Mouse (Mus musculus): ENCODE measurements around the gene Dctn2. TPM values are rescaled to one million over a fixed set of nuclear protein-coding genes. Genes with fewer than 3 reads are reported as not detected.

Gene Dctn2
- polyA plus RNA-seq, 1 experiment from 2014 or later: 157 TPM

DNA sequence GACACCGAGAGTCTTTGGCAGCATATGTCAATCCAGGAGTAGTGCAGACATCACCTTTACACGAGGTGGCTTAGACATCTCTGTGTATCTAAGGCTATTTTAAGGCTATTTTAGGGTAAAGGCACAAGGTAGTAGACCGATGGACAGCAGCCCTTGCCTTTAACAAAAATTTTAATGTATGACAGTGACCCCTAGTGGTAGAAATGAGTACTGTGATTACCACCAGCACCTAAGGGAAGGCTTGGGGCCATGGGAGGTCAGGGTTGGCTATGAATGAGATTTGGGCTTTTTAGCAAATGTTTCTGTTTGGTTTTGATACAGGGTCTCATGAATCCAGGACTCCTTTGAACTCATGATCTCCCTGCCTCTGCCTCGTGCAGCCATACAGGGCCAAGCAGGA lies 37.3 kb upstream of the Dctn2 start:
- Histone ChIP-seq H3K36me3 (ENCODE audit: control insufficient read depth, insufficient read depth, low read length) (no peaks in the 10 kb centered on the region), H3K4me2 (ENCODE audit: low read length) (no peak overlapping the region), H3K9ac (ENCODE audit: low read length) (no peak overlapping the region), H3K27ac (ENCODE audit: low read depth) (no peak overlapping the region), H3K4me1 (replicated peaks; ENCODE audit: control insufficient read depth, insufficient read depth, low read length) (0 out of 2 replicates have a peak, but pooled peaks cover 3% of the 10 kb centered on the region), H3K27me3 (replicated peaks; ENCODE audit: control insufficient read depth, insufficient read depth, low read length) (no peaks in the 10 kb centered on the region), H3K9me3 (ENCODE audit: control insufficient read depth, low read length) (no peaks in the 10 kb centered on the region), H3K4me3 (ENCODE audit: low read depth, low read length) (no peak overlapping the region)
- 22% methylated on average over 4 of the region's 4 CpGs for WGBS
- peak; percentile 78; the same call in 1 of the 2 replicates for ATAC-seq (replicated peaks; ENCODE audit: low FRiP score, low TSS enrichment, low read depth)
- DNase-seq (ENCODE audit: low spot score): peak; percentile 63

DNA sequence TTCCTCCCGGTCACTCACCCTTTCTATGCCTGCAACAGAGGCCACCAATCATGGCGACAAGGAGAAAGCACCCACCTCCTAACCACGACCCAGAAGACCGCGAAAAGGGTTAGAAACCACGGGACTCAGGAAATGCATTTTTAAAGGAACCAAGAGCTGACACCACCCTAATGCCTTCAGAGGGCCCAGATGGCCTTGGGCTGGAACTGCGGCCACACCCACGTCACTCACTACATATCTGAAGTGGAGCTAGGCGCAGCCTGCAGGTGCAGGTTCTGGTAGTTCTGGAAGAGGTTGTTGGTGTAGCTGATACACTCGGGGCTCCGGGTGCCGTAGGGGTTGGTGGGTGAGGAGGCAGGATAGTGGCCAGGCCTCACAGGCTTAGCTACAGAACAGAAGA lies 35.5 kb upstream of the Dctn2 start:
- H3K4me1 ChIP-seq (replicated peaks; ENCODE audit: control insufficient read depth, insufficient read depth, low read length): 0 out of 2 replicates have a peak, but pooled peaks cover under 1% of the 10 kb centered on the region
- H3K36me3 ChIP-seq (ENCODE audit: control insufficient read depth, insufficient read depth, low read length): no peaks in the 10 kb centered on the region
- ATAC-seq (replicated peaks; ENCODE audit: low FRiP score, low TSS enrichment, low read depth): no peak
- no peak overlapping the region for H3K4me2 ChIP-seq (ENCODE audit: low read length)
- no peak overlapping the region for H3K27ac ChIP-seq (ENCODE audit: low read depth)
- DNase-seq (ENCODE audit: low spot score): no peak
- H3K27me3 ChIP-seq (replicated peaks; ENCODE audit: control insufficient read depth, insufficient read depth, low read length): no peaks in the 10 kb centered on the region
- WGBS: 83% methylated on average over 12 of the region's 12 CpGs
- no peak overlapping the region for H3K4me3 ChIP-seq (ENCODE audit: low read depth, low read length)
- no peaks in the 10 kb centered on the region for H3K9me3 ChIP-seq (ENCODE audit: control insufficient read depth, low read length)
- no peak overlapping the region for H3K9ac ChIP-seq (ENCODE audit: low read length)

DNA sequence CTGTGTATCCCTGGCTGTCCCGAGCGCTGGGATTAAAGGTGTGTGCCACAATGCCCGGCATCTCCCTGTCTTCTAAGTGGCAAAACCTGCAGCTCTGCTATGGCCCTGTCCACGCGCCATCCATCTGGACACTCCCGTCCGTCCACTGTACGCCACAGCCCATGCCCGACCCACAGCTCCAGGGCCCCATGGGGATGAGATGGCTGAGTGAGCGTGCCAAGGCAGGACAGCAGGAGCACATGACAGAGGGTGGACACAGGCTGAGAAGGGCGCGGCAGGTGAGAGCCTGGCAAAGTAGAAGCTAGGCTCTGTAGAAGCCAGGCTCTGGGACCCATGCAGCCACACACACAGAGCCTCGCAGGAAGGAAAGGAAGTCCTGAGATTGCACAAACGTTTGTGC lies 34.4 kb upstream of the Dctn2 start:
- Histone ChIP-seq H3K27ac (ENCODE audit: low read depth) (no peak overlapping the region), H3K36me3 (ENCODE audit: control insufficient read depth, insufficient read depth, low read length) (no peaks in the 10 kb centered on the region), H3K9ac (ENCODE audit: low read length) (no peak overlapping the region), H3K27me3 (replicated peaks; ENCODE audit: control insufficient read depth, insufficient read depth, low read length) (no peaks in the 10 kb centered on the region), H3K4me1 (replicated peaks; ENCODE audit: control insufficient read depth, insufficient read depth, low read length) (no peaks in the 10 kb centered on the region), H3K4me3 (ENCODE audit: low read depth, low read length) (no peak overlapping the region), H3K9me3 (ENCODE audit: control insufficient read depth, low read length) (no peaks in the 10 kb centered on the region), H3K4me2 (ENCODE audit: low read length) (no peak overlapping the region)
- WGBS: 81% methylated on average over 14 of the region's 14 CpGs
- no peak for DNase-seq (ENCODE audit: low spot score)
- no peak for ATAC-seq (replicated peaks; ENCODE audit: low FRiP score, low TSS enrichment, low read depth)

DNA sequence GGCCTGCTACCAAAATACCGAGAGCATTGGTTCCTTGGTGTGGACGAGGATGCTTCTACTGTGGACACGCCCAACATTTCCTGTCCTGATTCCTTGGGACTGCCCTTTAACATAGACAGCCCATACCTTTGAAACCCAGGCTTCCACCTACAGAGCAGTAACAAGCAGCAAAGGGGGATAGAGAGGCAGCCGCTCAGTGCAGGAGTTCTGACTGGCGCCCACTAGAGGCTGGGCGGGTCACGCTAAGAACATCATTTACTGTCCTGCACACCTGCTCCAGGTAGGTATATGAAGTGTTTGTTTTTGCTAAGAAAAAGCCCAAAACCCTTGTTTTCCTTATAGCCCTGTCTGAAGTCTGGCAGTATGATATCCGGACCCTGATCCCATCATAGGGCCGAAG lies 33.0 kb upstream of the Dctn2 start:
- no peak for ATAC-seq (replicated peaks; ENCODE audit: low FRiP score, low TSS enrichment, low read depth)
- H3K4me2 ChIP-seq (ENCODE audit: low read length): no peak overlapping the region
- H3K4me1 ChIP-seq (replicated peaks; ENCODE audit: control insufficient read depth, insufficient read depth, low read length): no peaks in the 10 kb centered on the region
- no peak overlapping the region for H3K9ac ChIP-seq (ENCODE audit: low read length)
- H3K27me3 ChIP-seq (replicated peaks; ENCODE audit: control insufficient read depth, insufficient read depth, low read length): 0 out of 2 replicates have a peak, but pooled peaks cover 2% of the 10 kb centered on the region
- no peak overlapping the region for H3K27ac ChIP-seq (ENCODE audit: low read depth)
- H3K9me3 ChIP-seq (ENCODE audit: control insufficient read depth, low read length): no peaks in the 10 kb centered on the region
- H3K36me3 ChIP-seq (ENCODE audit: control insufficient read depth, insufficient read depth, low read length): no peaks in the 10 kb centered on the region
- H3K4me3 ChIP-seq (ENCODE audit: low read depth, low read length): no peak overlapping the region
- 77% methylated on average over 9 of the region's 9 CpGs for WGBS
- DNase-seq (ENCODE audit: low spot score): no peak

DNA sequence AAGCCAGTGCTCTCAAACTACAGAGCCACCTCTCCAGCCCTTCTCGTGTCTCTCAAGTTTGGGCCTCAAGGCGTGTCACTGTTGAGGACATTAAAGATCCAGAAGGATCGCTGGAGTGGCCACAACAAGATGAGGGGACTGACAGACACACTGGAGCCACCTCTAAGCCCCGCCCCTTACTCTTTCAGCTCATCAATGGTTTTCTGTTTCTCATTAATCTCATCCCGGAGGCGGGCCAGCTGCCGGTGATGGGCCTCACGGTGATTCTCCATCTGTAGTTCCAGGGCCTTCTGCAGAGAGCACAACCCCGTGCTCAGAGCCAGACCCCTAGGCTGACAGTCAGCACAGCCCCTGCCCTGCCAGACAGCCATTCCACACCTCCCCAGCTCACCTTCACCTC lies 29.6 kb upstream of the Dctn2 start:
- Histone ChIP-seq H3K4me1 (replicated peaks; ENCODE audit: control insufficient read depth, insufficient read depth, low read length) (no peaks in the 10 kb centered on the region), H3K4me3 (ENCODE audit: low read depth, low read length) (no peak overlapping the region), H3K27ac (ENCODE audit: low read depth) (no peak overlapping the region), H3K9ac (ENCODE audit: low read length) (no peak overlapping the region), H3K27me3 (replicated peaks; ENCODE audit: control insufficient read depth, insufficient read depth, low read length) (0 out of 2 replicates have a peak, but pooled peaks cover 4% of the 10 kb centered on the region), H3K9me3 (ENCODE audit: control insufficient read depth, low read length) (no peaks in the 10 kb centered on the region), H3K4me2 (ENCODE audit: low read length) (no peak overlapping the region), H3K36me3 (ENCODE audit: control insufficient read depth, insufficient read depth, low read length) (no peaks in the 10 kb centered on the region)
- WGBS: 42% methylated on average over 9 of the region's 9 CpGs
- ATAC-seq (replicated peaks; ENCODE audit: low FRiP score, low TSS enrichment, low read depth) (no peak), DNase-seq (ENCODE audit: low spot score) (no peak)

DNA sequence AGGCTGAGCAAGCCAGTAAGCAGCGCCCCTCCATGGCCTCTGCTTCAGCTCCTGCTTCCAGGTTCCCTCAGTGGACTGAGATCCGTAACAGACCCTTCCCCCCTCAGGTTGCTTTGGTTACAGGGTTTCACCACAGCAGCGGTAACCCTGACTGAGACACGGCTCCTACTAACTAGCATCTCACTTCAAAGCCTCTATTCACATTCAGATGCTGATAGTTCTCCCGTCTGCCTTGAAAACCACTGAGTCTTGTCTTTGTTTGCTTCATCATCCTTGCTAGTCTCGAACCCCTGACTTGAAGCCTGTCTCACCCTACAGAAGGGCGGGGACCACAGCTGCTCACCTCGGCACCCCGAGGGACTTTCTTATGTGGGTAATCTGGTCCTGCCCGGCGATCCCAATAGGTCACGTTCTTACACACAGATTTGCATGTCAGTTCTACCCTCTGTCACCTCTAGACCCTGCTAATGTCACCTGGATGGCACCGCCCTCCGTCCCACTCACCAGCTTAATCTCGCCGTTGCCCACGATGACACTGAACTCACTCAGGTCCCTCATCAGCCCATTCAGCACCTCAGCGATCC lies 27.8 kb upstream of the Dctn2 start:
- no peak overlapping the region for H3K4me2 ChIP-seq (ENCODE audit: low read length)
- no peak overlapping the region for H3K9ac ChIP-seq (ENCODE audit: low read length)
- H3K27ac ChIP-seq (ENCODE audit: low read depth): no peak overlapping the region
- 62% methylated on average over 18 of the region's 18 CpGs for WGBS
- H3K9me3 ChIP-seq (ENCODE audit: control insufficient read depth, low read length): no peaks in the 10 kb centered on the region
- H3K27me3 ChIP-seq (replicated peaks; ENCODE audit: control insufficient read depth, insufficient read depth, low read length): 0 out of 2 replicates have a peak, but pooled peaks cover 4% of the 10 kb centered on the region
- ATAC-seq (replicated peaks; ENCODE audit: low FRiP score, low TSS enrichment, low read depth): no peak
- no peaks in the 10 kb centered on the region for H3K4me1 ChIP-seq (replicated peaks; ENCODE audit: control insufficient read depth, insufficient read depth, low read length)
- no peak overlapping the region for H3K4me3 ChIP-seq (ENCODE audit: low read depth, low read length)
- DNase-seq (ENCODE audit: low spot score): no peak
- no peaks in the 10 kb centered on the region for H3K36me3 ChIP-seq (ENCODE audit: control insufficient read depth, insufficient read depth, low read length)

DNA sequence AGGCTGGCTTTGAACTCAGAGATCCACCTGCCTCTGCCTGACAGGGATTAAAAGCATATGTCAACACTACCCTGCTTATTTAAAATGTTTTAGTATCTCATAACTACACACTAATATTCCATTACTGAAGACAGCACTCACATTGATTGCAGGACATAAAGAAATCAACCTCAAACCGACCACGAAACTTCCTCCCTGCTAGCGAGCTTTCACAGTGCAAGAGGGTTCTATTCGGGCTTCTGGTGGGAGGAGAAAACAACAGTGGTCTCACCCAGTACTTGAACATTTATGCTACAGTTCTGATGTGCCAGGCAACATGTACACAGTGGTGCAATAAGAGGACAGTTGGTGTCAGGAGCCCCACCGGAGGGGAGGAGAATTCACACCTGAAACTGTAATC lies 15.4 kb upstream of the Dctn2 start:
- Histone ChIP-seq H3K4me1 (replicated peaks; ENCODE audit: control insufficient read depth, insufficient read depth, low read length) (no peaks in the 10 kb centered on the region), H3K27ac (ENCODE audit: low read depth) (no peak overlapping the region), H3K36me3 (ENCODE audit: control insufficient read depth, insufficient read depth, low read length) (no peaks in the 10 kb centered on the region), H3K4me2 (ENCODE audit: low read length) (no peak overlapping the region), H3K4me3 (ENCODE audit: low read depth, low read length) (no peak overlapping the region), H3K9ac (ENCODE audit: low read length) (no peak overlapping the region), H3K27me3 (replicated peaks; ENCODE audit: control insufficient read depth, insufficient read depth, low read length) (no peaks in the 10 kb centered on the region), H3K9me3 (ENCODE audit: control insufficient read depth, low read length) (no peaks in the 10 kb centered on the region)
- ATAC-seq (replicated peaks; ENCODE audit: low FRiP score, low TSS enrichment, low read depth): no peak
- WGBS: 74% methylated on average over 5 of the region's 5 CpGs
- DNase-seq (ENCODE audit: low spot score): no peak

DNA sequence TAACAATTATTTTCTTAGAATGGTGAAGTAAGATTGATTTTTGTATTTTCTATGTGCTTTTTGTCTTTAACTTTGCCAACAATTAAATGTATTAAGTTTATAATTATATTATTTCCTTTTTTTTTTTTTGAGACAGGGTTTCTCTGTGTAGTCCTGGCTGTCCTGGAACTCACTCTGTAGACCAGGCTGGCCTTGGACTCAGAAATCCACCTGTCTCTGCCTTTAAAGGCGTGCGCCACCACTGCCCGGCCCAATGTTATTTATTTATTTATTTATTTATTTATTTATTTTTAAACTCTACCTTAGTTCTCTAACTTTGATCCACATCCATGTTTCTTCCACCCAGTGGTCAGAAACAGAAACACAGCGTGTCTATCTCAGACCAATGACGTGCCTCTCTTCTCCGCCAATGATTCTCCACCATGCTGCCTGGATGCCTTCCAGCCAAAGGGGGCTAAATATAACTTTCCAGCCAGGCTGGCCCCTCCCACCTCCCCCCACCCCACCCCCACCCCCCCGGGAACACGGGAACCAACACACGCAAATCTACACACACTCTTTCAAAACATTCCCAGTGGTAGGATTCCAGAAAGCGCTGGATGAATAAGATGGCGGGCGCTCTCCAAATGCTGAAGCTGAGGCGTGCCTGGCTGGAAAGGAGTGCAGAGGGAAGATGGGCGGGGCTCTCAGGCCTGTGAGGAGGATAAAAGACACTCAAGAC lies 10.4 kb upstream of the Dctn2 start:
- no peak overlapping the region for H3K4me3 ChIP-seq (ENCODE audit: low read depth, low read length)
- ATAC-seq (replicated peaks; ENCODE audit: low FRiP score, low TSS enrichment, low read depth) (peak; percentile 70), DNase-seq (ENCODE audit: low spot score) (peak; percentile 88)
- no peaks in the 10 kb centered on the region for H3K27me3 ChIP-seq (replicated peaks; ENCODE audit: control insufficient read depth, insufficient read depth, low read length)
- no peaks in the 10 kb centered on the region for H3K36me3 ChIP-seq (ENCODE audit: control insufficient read depth, insufficient read depth, low read length)
- no peak overlapping the region for H3K9ac ChIP-seq (ENCODE audit: low read length)
- H3K9me3 ChIP-seq (ENCODE audit: control insufficient read depth, low read length): no peaks in the 10 kb centered on the region
- H3K4me1 ChIP-seq (replicated peaks; ENCODE audit: control insufficient read depth, insufficient read depth, low read length): no peaks in the 10 kb centered on the region
- WGBS: 18% methylated on average over 14 of the region's 14 CpGs
- no peak overlapping the region for H3K4me2 ChIP-seq (ENCODE audit: low read length)
- H3K27ac ChIP-seq (ENCODE audit: low read depth): no peak overlapping the region

DNA sequence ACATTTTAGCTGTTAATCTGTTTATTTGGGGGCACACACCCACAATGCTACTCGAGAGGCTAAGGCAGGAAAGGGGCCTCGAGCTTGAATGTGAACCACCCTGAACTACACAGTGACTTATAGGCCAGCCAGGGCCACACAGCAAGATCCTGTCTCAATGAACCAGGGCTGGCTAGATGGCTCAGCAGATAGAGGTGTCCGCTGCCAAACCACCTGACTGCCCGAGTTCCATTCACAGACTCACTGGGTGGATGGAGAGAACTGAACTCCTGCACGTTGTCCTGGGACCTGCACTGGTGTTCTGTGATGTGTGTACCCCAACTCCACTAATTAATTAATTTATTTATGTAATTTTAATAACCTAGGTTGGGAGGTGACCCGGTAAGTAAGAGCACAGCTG lies 8.4 kb upstream of the Dctn2 start:
- peaks cover 13% of the 10 kb centered on the region; the same call in 1 of the 2 replicates for H3K27me3 ChIP-seq (replicated peaks; ENCODE audit: control insufficient read depth, insufficient read depth, low read length)
- H3K4me2 ChIP-seq (ENCODE audit: low read length): no peak overlapping the region
- H3K9ac ChIP-seq (ENCODE audit: low read length): no peak overlapping the region
- no peak for ATAC-seq (replicated peaks; ENCODE audit: low FRiP score, low TSS enrichment, low read depth)
- no peak overlapping the region for H3K4me3 ChIP-seq (ENCODE audit: low read depth, low read length)
- H3K27ac ChIP-seq (ENCODE audit: low read depth): no peak overlapping the region
- no peaks in the 10 kb centered on the region for H3K9me3 ChIP-seq (ENCODE audit: control insufficient read depth, low read length)
- peaks cover 4% of the 10 kb centered on the region; the same call in 1 of the 2 replicates for H3K4me1 ChIP-seq (replicated peaks; ENCODE audit: control insufficient read depth, insufficient read depth, low read length)
- DNase-seq (ENCODE audit: low spot score): no peak
- no peaks in the 10 kb centered on the region for H3K36me3 ChIP-seq (ENCODE audit: control insufficient read depth, insufficient read depth, low read length)
- WGBS: 79% methylated on average over 6 of the region's 6 CpGs

All from intestine, embryonic 14.5 days (tissue).